Mouse (Mus musculus) lung, embryonic 16.5 days (tissue): Measurements from ENCODE around the gene Zfr. TPM values are rescaled to one million over a fixed set of nuclear protein-coding genes. Genes with fewer than 3 reads are reported as not detected.

ENCODE experiments used
- ATAC-seq: fragments of 200-750 bp; cut with Nextera tagmentation; 2 replicates; pipeline ENCODE4 v1.8.0; 2017; ENCODE audit warnings: low read depth, mild to moderate bottlenecking, moderate library complexity
- H3K27ac ChIP-seq: fragments of 300-500 bp; sonication (generic); 2 replicates; pipeline ENCODE4 v1.5.1; 2014; ENCODE audit warnings: mild to moderate bottlenecking, control low read depth, low read length
- H3K27me3 ChIP-seq: fragments of 300-500 bp; sonication (generic); 2 replicates; pipeline ENCODE4 v1.6.1; 2014; ENCODE audit warnings: low read depth, low read length, mixed read lengths; ENCODE audit not compliant: control insufficient read depth, insufficient read depth
- H3K36me3 ChIP-seq: fragments of 300-500 bp; sonication (generic); 2 replicates; pipeline ENCODE4 v1.6.1; 2014; ENCODE audit warnings: low read length; ENCODE audit not compliant: control insufficient read depth, insufficient read depth
- H3K4me1 ChIP-seq: fragments of 300-500 bp; sonication (generic); replicated peaks from 2 replicates; pipeline ENCODE4 v1.6.1; 2014; ENCODE audit warnings: low read length, mixed read lengths; ENCODE audit not compliant: control insufficient read depth, insufficient read depth
- H3K4me2 ChIP-seq: fragments of 300-500 bp; sonication (generic); 2 replicates; pipeline ENCODE4 v1.6.1; 2014; ENCODE audit warnings: low read depth, low read length, control low read depth
- H3K4me3 ChIP-seq: fragments of 300-500 bp; sonication (generic); 2 replicates; pipeline ENCODE4 v1.5.1; 2014; ENCODE audit warnings: mild to moderate bottlenecking, low read length, control low read depth
- H3K9ac ChIP-seq: fragments of 300-500 bp; sonication (generic); 2 replicates; pipeline ENCODE4 v1.6.1; 2014; ENCODE audit warnings: low read length, control low read depth
- H3K9me3 ChIP-seq: fragments of 300-500 bp; sonication (generic); 2 replicates; pipeline ENCODE4 v1.6.1; 2016; ENCODE audit warnings: low read length; ENCODE audit not compliant: control insufficient read depth
- WGBS: fragments of 180-500 bp; shearing (Covaris S2); extraction: QIAGEN DNeasy Blood & Tissue Kit; methylation state at CpG from one replicate; pipeline ENCODE4 v1.1.7; 2014; 5-methylcytosine and 5-hydroxymethylcytosine counted together
- polyA plus RNA-seq: library from polyadenylated mRNA; unstranded; fragments of >200 nt; fragmentation: Nextera tagmentation; extraction: Ambion mirVana; gene quantifications from 2 replicates; pipeline ENCODE4 v1.2.1, GENCODE M21; 2015

The Zfr gene
- polyA plus RNA-seq, 1 experiment from 2014 or later = 109 TPM

DNA sequence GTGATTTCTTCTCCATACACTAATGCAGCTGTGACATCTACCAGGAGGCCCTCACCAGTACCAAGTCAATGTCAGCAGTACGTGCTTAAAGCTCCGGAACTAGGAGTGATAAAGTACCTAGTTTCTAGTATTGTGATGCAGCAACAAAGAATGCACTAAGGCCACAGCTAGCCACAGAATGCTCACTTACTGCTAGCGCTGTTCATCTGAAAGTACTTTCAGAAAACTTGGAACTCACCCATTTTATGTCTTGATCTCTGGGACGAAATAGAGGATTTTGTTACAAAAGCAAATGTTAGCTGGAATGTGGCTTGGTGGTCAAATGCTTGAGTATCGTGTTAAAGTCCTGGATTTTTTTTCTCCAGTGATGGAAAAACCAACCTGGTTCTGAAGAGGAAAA is 30.0 kb upstream of the Zfr start:
- 65% methylated on average over 5 of the region's 5 CpGs for WGBS
- ATAC-seq = no peak
- no peaks in the 10 kb centered on the region for H3K9me3 ChIP-seq
- H3K9ac ChIP-seq = no peak overlapping the region
- H3K36me3 ChIP-seq = no peaks in the 10 kb centered on the region
- no peak overlapping the region for H3K4me2 ChIP-seq
- no peaks in the 10 kb centered on the region for H3K4me1 ChIP-seq
- no peak overlapping the region for H3K4me3 ChIP-seq
- H3K27me3 ChIP-seq = no peaks in the 10 kb centered on the region
- no peak overlapping the region for H3K27ac ChIP-seq

DNA sequence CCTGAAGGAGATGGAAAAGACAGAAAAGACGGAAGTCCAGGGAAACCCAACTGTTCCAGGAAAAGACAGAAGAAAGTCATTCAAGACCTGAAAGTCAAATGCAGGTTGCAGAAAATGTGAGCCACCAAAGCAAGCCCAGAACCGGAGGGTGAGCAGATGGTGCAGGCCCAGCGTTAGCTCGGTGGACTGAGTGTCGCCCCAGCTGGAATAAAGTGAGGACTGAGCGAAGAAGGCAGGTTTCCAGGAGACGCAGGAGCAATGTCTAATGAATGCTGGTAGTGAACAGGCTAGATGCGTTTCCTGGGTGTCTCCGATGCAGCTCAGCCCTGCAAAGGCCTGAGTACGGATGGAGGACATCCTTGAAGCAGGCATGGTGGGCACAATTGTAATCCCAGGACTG is 29.5 kb upstream of the Zfr start:
- no peak overlapping the region for H3K4me2 ChIP-seq
- no peaks in the 10 kb centered on the region for H3K27me3 ChIP-seq
- H3K4me3 ChIP-seq = no peak overlapping the region
- WGBS = 84% methylated on average over 10 of the region's 10 CpGs
- no peak for ATAC-seq
- no peak overlapping the region for H3K9ac ChIP-seq
- H3K36me3 ChIP-seq = no peaks in the 10 kb centered on the region
- H3K9me3 ChIP-seq = no peaks in the 10 kb centered on the region
- no peak overlapping the region for H3K27ac ChIP-seq
- no peaks in the 10 kb centered on the region for H3K4me1 ChIP-seq

GRCm38 (mm10) chr15:12090087-12090486 is 27.5 kb upstream of the Zfr start:
- ATAC-seq = peak; percentile 66; the same call in 1 of the 2 replicates
- H3K27ac ChIP-seq = no peak overlapping the region
- H3K27me3 ChIP-seq = no peaks in the 10 kb centered on the region
- H3K9me3 ChIP-seq = no peaks in the 10 kb centered on the region
- H3K36me3 ChIP-seq = no peaks in the 10 kb centered on the region
- no peaks in the 10 kb centered on the region for H3K4me1 ChIP-seq
- no peak overlapping the region for H3K4me3 ChIP-seq
- H3K4me2 ChIP-seq = no peak overlapping the region
- 55% methylated on average over 7 of the region's 7 CpGs for WGBS
- no peak overlapping the region for H3K9ac ChIP-seq

DNA sequence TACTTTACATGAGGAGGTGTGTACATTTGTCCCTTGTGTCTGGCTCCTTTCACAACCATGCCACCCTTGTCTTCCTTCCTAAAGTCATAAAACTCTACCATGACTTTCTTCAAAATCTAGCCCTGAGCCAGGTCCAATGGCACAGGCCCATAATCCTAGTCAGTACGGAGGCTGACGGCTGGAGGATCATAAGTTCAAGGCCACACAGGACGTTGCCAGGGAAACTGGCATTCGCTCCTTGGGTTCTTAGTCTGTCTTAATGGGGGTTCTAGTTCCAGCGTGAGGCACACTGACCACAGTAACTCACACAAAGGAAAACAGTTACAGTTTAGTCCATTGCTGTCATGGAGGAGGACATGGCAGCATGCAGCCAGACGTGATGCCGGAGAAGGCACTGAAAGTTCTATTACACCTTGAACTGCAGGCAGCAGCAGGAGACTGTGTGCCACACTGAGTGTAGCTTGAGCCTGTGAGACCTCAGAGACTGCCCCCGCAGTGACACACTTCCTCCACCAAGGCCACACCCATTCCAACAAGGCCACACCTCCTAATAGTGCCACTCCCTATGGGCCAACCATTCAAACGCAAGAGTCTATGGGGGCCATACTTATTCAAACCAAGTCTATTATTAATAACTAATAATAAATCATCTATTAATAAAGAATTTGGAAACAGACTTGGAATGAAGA is 26.5 kb upstream of the Zfr start:
- no peaks in the 10 kb centered on the region for H3K36me3 ChIP-seq
- no peaks in the 10 kb centered on the region for H3K4me1 ChIP-seq
- H3K4me3 ChIP-seq = no peak overlapping the region
- H3K9me3 ChIP-seq = no peaks in the 10 kb centered on the region
- no peak overlapping the region for H3K9ac ChIP-seq
- 86% methylated on average over 9 of the region's 9 CpGs for WGBS
- H3K27ac ChIP-seq = no peak overlapping the region
- H3K4me2 ChIP-seq = no peak overlapping the region
- ATAC-seq = no peak
- H3K27me3 ChIP-seq = no peaks in the 10 kb centered on the region

DNA sequence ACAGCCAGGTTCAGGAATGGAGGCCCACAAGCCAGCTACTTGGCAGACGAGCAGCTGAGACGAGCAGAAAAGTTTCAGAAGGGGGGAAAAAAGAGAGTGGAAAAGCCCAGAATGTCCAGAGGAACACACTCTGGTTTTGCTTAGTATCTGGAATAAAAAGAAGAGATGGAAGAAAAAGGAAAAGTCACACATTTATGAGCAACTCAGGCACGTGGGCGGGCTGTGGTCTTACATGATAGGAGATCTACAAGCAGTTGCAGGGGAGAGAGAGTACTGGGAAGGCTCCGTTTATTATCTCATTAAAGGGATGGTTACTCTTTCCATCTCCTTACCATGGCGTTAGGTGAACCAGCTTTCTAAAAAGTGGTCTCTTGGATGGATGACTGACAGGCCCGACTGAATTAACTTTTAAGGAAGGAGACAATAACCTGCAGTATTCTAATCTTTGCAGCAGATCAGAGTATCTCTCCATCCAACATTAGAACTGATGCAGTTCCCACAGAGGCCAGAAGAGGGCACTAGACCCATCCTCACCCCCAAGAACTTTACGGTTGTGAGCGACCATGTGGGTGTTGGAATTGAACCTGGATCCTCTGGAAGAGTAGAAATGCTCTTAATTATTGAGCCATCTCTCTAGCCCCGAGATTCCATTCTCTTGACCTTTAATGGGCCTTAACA is 25.7 kb upstream of the Zfr start:
- H3K36me3 ChIP-seq = no peaks in the 10 kb centered on the region
- H3K27me3 ChIP-seq = no peaks in the 10 kb centered on the region
- H3K9ac ChIP-seq = no peak overlapping the region
- no peaks in the 10 kb centered on the region for H3K9me3 ChIP-seq
- ATAC-seq = no peak
- no peak overlapping the region for H3K27ac ChIP-seq
- H3K4me2 ChIP-seq = no peak overlapping the region
- no peak overlapping the region for H3K4me3 ChIP-seq
- H3K4me1 ChIP-seq = no peaks in the 10 kb centered on the region
- 60% methylated on average over 10 of the region's 10 CpGs for WGBS

GRCm38 (mm10) chr15:12093026-12093960 is 24.3 kb upstream of the Zfr start:
- Histone ChIP-seq H3K4me2 (no peak overlapping the region), H3K27me3 (no peaks in the 10 kb centered on the region), H3K9ac (no peak overlapping the region), H3K4me1 (no peaks in the 10 kb centered on the region), H3K36me3 (no peaks in the 10 kb centered on the region), H3K4me3 (no peak overlapping the region), H3K27ac (no peak overlapping the region), H3K9me3 (no peaks in the 10 kb centered on the region; the same call in 1 of the 2 replicates)
- ATAC-seq = 0 out of 2 replicates have a peak, but pooled peaks have one; percentile 49
- WGBS = 73% methylated on average over 25 of the region's 25 CpGs

DNA sequence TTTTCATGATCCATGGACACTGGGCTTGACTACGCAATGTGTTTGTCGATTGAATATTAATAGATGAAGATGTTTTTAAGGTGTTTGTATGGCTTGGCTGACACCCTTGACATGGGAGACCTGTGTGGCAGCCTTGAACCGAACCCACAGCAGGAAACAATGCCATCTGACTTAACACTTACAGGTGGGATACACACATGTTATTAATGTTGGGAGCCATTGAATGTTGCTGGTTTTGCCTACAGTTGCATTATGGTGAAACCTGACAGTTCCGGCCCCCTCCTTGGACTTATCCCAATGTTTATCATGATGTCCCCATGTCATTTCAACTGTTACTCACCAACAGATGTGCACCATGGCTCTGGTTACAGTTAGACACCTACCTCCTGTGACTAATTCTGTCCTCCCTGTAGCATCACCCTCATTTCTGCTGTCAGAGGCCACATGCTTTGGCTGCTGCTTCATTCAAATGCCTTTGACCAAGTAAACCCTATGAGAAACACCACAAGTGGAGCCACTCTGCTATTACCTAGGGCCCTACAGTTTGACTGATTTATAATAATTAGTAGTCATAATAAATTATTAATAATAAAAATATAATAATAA is 23.6 kb upstream of the Zfr start:
- no peak overlapping the region for H3K27ac ChIP-seq
- no peaks in the 10 kb centered on the region; the same call in 1 of the 2 replicates for H3K9me3 ChIP-seq
- no peak overlapping the region for H3K9ac ChIP-seq
- no peak overlapping the region for H3K4me2 ChIP-seq
- H3K4me3 ChIP-seq = no peak overlapping the region
- no peaks in the 10 kb centered on the region for H3K27me3 ChIP-seq
- H3K36me3 ChIP-seq = no peaks in the 10 kb centered on the region
- no peaks in the 10 kb centered on the region for H3K4me1 ChIP-seq
- WGBS = 88% methylated on average over 4 of the region's 4 CpGs
- no peak for ATAC-seq

DNA sequence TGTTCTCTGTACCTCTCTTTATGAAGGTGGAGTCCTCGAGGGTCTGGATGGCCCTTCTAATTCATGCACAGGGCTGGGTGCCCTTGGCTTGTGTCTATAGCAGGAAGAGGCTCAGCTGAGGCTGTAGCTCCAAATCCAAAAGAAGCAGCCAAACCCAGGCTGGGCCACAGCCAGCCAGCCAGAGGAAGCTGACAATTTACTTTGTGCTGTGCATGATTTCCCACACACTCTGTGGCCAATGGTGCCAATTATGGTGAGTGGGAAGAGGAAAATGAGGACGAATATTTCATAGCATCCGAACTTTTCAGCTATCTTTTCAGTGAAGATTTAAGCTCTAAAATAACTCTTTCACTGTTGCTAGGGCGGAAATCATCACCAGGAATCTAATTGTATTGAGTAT is 21.2 kb upstream of the Zfr start:
- 72% methylated on average over 4 of the region's 4 CpGs for WGBS
- Histone ChIP-seq H3K36me3 (no peaks in the 10 kb centered on the region), H3K4me3 (no peak overlapping the region), H3K9me3 (no peaks in the 10 kb centered on the region; the same call in 1 of the 2 replicates), H3K4me1 (no peaks in the 10 kb centered on the region), H3K27me3 (no peaks in the 10 kb centered on the region), H3K9ac (no peak overlapping the region), H3K27ac (no peak overlapping the region), H3K4me2 (no peak overlapping the region)
- ATAC-seq = no peak

- no peak overlapping the region for H3K27ac ChIP-seq
- H3K4me1 ChIP-seq = no peaks in the 10 kb centered on the region
- 85% methylated on average over 5 of the region's 5 CpGs for WGBS
- H3K9ac ChIP-seq = no peak overlapping the region
- no peak overlapping the region for H3K4me2 ChIP-seq
- no peaks in the 10 kb centered on the region; the same call in 1 of the 2 replicates for H3K9me3 ChIP-seq
- H3K27me3 ChIP-seq = no peaks in the 10 kb centered on the region
- no peaks in the 10 kb centered on the region for H3K36me3 ChIP-seq
- H3K4me3 ChIP-seq = no peak overlapping the region
- no peak for ATAC-seq
Observed at GRCm38 (mm10) chr15:12097344-12097743, 20.3 kb upstream of the Zfr start.
